Mouse (Mus musculus) neural tube, embryonic 13.5 days (tissue): ENCODE data around the gene Ptma. TPM values are rescaled to one million over a fixed set of nuclear protein-coding genes. Genes with fewer than 3 reads are reported as not detected.
"Not testable (repeated sequence)": the region's sequence is repeated elsewhere in the genome, so short reads cannot be mapped to it uniquely, and the experiment has no call there.

ENCODE experiments used
- ATAC-seq: fragments of 200-750 bp; cut with Nextera tagmentation; 2 replicates; pipeline ENCODE4 v1.8.0; 2017; ENCODE audit warnings: low read depth, mild to moderate bottlenecking, moderate TSS enrichment, moderate library complexity
- H3K27ac ChIP-seq: fragments of 300-500 bp; sonication (generic); replicated peaks from 2 replicates; pipeline ENCODE4 v1.5.1; 2015; ENCODE audit warnings: moderate library complexity, mild to moderate bottlenecking, inconsistent platforms
- H3K27me3 ChIP-seq: fragments of 300-500 bp; sonication (generic); 2 replicates; pipeline ENCODE4 v1.6.1; 2015; ENCODE audit warnings: mild to moderate bottlenecking, inconsistent platforms
- H3K36me3 ChIP-seq: fragments of 300-500 bp; sonication (generic); 2 replicates; pipeline ENCODE4 v1.6.1; 2015; ENCODE audit warnings: mild to moderate bottlenecking, inconsistent platforms
- H3K4me1 ChIP-seq: fragments of 300-500 bp; sonication (generic); replicated peaks from 2 replicates; pipeline ENCODE4 v1.6.1; 2015; ENCODE audit warnings: inconsistent platforms
- H3K4me2 ChIP-seq: fragments of 300-500 bp; sonication (generic); 2 replicates; pipeline ENCODE4 v1.6.1; 2015; ENCODE audit warnings: inconsistent platforms, mild to moderate bottlenecking, moderate library complexity
- H3K4me3 ChIP-seq: fragments of 300-500 bp; sonication (generic); 2 replicates; pipeline ENCODE4 v1.5.1; 2015; ENCODE audit warnings: mild to moderate bottlenecking, inconsistent platforms
- H3K9ac ChIP-seq: fragments of 300-500 bp; sonication (generic); 2 replicates; pipeline ENCODE4 v1.6.1; 2015; ENCODE audit warnings: moderate library complexity, mild to moderate bottlenecking, inconsistent platforms
- H3K9me3 ChIP-seq: fragments of 300-500 bp; sonication (generic); 2 replicates; pipeline ENCODE4 v1.6.1; 2016; ENCODE audit warnings: inconsistent platforms
- WGBS: fragments of 180-500 bp; shearing (Covaris S2); methylation state at CpG from one replicate; pipeline ENCODE4 v1.1.7; 2015; 5-methylcytosine and 5-hydroxymethylcytosine counted together
- polyA plus RNA-seq: library from polyadenylated mRNA; unstranded; fragments of >200 nt; fragmentation: Nextera tagmentation; extraction: Ambion mirVana; gene quantifications from 2 replicates; pipeline ENCODE4 v1.2.1, GENCODE M21; 2015

The Ptma gene
- 2,347 and 2,536 TPM in 2 replicates for polyA plus RNA-seq

DNA sequence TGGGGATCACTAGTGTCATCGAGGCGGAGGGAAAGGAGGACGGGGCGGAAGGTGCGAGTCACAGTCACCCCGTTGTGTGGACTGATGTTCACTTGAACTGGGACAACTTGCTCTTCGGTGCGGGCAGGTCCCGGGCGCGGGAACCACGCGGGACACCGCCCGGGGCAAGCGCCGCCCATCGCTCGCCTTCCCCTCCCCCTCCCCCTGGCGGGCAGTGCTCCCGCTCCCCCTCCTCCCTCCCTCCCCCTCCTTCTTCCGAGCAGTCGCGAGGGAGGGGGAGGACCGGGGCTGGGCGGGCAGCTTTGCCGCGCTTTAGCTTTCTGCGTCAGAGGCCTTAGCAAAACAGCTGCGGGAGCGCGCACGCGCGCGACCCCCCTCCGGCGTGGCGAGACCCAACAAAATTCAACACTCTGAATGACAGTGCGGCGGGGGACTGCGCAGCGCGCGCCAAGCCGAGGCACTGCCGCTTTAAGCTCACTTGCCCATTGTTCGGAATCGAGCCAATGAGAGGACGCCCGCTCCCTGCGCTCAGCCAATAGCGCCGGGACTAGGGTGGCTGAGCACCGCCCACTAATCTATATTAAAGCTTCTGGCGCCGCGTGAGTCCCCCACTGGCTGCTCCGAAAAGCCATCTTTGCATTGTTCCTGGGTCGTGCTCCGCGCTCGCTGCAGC, at the start of gene Ptma:
Ptma (plus strand) TSS at position 611 of the 673 bp plus-strand sequence.
- peaks cover 43% of the 10 kb centered on the region for H3K4me1 ChIP-seq
- H3K27me3 ChIP-seq: no peaks in the 10 kb centered on the region
- WGBS: under 1% methylated on average over 59 of the region's 63 CpGs
- H3K27ac ChIP-seq: peak within 1 kb of the TSS; percentile 100
- peak within 1 kb of the TSS; percentile 92 for H3K4me2 ChIP-seq
- peak within 1 kb of the TSS; percentile 100 for H3K9ac ChIP-seq
- H3K9me3 ChIP-seq: no peaks in the 10 kb centered on the region
- H3K36me3 ChIP-seq: peaks cover 16% of the 10 kb centered on the region
- peak within 1 kb of the TSS; percentile 100 for H3K4me3 ChIP-seq
- ATAC-seq: peak; percentile 95

DNA sequence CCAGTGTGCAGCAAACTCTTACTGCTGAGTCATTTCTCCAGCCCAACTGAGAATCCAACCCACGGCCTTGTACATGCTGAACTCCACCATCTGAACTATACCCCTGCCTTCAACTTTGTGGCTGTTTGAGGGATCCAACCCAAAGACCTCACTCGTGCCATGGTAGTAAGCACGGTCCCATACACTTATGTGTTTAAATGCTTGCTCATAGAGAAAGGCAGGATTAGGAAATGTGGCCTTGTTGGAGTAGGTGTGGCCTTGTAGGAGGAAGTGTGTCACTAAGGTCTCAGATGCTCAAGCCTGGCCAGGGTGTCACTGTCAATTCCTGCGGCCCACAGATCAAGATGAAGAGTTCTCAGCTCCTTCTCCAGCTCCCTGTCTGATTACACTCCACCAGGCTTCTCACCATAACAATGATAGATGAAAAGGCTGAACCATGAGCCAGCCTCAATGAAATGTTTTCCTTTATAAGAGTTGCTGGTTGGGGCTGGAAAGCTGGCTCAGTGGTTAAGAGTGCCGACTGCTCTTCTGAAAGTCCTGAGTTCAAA, 48.7 kb upstream of the Ptma start:
- 92% methylated on average over 5 of the region's 5 CpGs for WGBS
- Histone ChIP-seq H3K4me3 (no peak overlapping the region), H3K4me2 (no peak overlapping the region), H3K4me1 (peaks cover 14% of the 10 kb centered on the region), H3K9me3 (no peaks in the 10 kb centered on the region), H3K36me3 (no peaks in the 10 kb centered on the region), H3K27me3 (no peaks in the 10 kb centered on the region), H3K9ac (no peak overlapping the region), H3K27ac (no peak overlapping the region)
- no peak for ATAC-seq

DNA sequence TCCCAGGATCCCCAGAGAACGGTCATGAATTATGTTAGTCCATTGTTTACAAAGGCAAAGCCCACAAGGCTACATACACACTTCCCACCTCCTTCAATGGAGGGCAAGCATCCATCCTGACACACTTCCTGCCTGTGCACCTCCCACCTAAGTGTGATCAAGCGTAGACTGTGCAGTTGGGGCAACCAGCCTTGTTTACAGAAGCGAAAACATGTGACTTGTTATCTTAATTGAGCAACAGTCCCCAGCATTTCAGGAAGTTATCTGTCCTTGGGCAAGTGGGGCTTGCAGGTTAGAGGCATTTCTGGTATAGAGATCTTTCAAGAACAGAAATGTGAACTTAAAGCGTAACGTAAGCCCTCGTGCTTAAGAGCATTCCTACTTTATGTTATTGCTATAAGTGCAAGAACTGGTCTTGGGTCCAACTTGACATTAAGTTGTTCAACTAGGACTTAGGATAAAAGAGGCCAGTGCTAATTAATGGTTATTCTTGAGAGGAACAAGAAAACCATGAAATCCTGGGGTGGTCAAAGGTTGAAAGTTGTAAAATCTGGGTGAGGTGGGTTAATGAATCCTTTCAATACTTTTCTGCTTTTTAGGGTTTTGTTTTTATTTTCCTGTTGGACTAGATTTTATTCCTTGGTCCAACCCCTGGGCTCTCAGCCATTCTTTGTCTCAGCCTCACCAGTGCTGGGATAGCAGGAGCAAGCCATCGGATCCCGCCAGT, 47.3 kb upstream of the Ptma start:
- Histone ChIP-seq H3K27ac (no peak overlapping the region), H3K4me1 (peaks cover 19% of the 10 kb centered on the region), H3K27me3 (no peaks in the 10 kb centered on the region), H3K36me3 (no peaks in the 10 kb centered on the region), H3K4me2 (no peak overlapping the region), H3K9me3 (no peaks in the 10 kb centered on the region), H3K9ac (no peak overlapping the region), H3K4me3 (no peak overlapping the region)
- ATAC-seq: no peak
- WGBS: 85% methylated on average over 8 of the region's 8 CpGs

GRCm38 (mm10) chr1:86480288-86480687, 46.2 kb upstream of the Ptma start:
- ATAC-seq: no peak
- H3K9ac ChIP-seq: no peak overlapping the region
- WGBS: 83% methylated on average over 6 of the region's 6 CpGs
- H3K9me3 ChIP-seq: no peaks in the 10 kb centered on the region
- H3K36me3 ChIP-seq: no peaks in the 10 kb centered on the region
- H3K4me1 ChIP-seq: peaks cover 19% of the 10 kb centered on the region
- no peak overlapping the region for H3K27ac ChIP-seq
- no peak overlapping the region for H3K4me2 ChIP-seq
- no peaks in the 10 kb centered on the region for H3K27me3 ChIP-seq
- no peak overlapping the region for H3K4me3 ChIP-seq

- Histone ChIP-seq H3K4me1 (peaks cover 19% of the 10 kb centered on the region), H3K9ac (no peak overlapping the region), H3K4me2 (no peak overlapping the region), H3K27me3 (no peaks in the 10 kb centered on the region), H3K9me3 (no peaks in the 10 kb centered on the region), H3K4me3 (no peak overlapping the region), H3K27ac (peak overlapping the region; percentile 86), H3K36me3 (no peaks in the 10 kb centered on the region)
- WGBS: 81% methylated on average over 8 of the region's 8 CpGs
- ATAC-seq: no peak
These were observed 45.6 kb upstream of the Ptma start for GRCm38 (mm10) chr1:86480735-86481447.

DNA sequence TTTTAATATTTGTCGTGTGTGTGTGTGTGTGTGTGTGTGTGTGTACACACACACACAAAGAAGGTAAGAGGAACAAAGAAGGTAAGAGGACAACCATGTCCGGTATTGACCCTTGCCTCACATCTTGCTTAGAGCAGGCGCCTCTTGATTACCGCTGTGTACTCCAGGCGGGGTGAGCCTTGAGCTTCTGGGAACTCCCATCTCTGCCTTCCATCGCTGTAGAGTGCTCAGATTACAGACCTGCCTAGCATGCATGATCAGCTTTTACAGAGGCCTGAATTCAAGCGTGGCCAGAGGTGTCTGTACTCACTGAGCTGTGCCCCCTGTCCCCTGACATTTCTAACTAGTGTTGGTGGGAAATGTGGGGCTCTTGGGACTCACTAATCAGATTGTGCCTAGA, 45.1 kb upstream of the Ptma start:
- WGBS: 58% methylated on average over 7 of the region's 7 CpGs
- ATAC-seq: no peak

DNA sequence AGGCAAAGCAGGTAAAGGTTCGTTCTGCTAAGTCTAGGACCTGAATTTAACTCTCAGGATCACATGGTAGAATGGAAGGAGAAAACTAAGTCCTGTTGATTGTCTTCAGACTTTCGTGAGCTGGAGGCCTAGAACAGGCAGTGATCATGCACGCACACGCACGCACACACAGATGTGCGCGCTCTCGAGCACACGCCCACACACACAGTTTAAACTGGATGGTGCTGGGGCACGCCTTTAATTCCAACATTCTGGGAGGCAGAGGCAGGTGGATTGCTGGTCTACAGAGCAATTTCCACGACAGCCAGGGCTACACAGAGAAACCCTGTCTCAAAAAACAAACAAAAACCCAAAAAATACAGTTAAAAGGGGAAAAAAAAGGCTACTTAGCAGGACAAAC, 44.2 kb upstream of the Ptma start:
- no peak overlapping the region for H3K4me2 ChIP-seq
- no peaks in the 10 kb centered on the region for H3K36me3 ChIP-seq
- H3K4me3 ChIP-seq: no peak overlapping the region
- WGBS: 83% methylated on average over 11 of the region's 11 CpGs
- H3K9me3 ChIP-seq: no peaks in the 10 kb centered on the region
- no peaks in the 10 kb centered on the region for H3K27me3 ChIP-seq
- peaks cover 22% of the 10 kb centered on the region for H3K4me1 ChIP-seq
- no peak for ATAC-seq
- peak overlapping the region; percentile 32; the same call in 1 of the 2 replicates for H3K9ac ChIP-seq
- H3K27ac ChIP-seq: peak overlapping the region; percentile 86

More for the DNA sequence above, 45.1 kb upstream of the Ptma start:
- no peak overlapping the region for H3K4me3 ChIP-seq
- peaks cover 19% of the 10 kb centered on the region for H3K4me1 ChIP-seq
- no peak overlapping the region for H3K9ac ChIP-seq
- no peaks in the 10 kb centered on the region for H3K36me3 ChIP-seq
- no peak overlapping the region for H3K4me2 ChIP-seq
- peak overlapping the region; percentile 86 for H3K27ac ChIP-seq
- no peaks in the 10 kb centered on the region for H3K27me3 ChIP-seq
- H3K9me3 ChIP-seq: no peaks in the 10 kb centered on the region

DNA sequence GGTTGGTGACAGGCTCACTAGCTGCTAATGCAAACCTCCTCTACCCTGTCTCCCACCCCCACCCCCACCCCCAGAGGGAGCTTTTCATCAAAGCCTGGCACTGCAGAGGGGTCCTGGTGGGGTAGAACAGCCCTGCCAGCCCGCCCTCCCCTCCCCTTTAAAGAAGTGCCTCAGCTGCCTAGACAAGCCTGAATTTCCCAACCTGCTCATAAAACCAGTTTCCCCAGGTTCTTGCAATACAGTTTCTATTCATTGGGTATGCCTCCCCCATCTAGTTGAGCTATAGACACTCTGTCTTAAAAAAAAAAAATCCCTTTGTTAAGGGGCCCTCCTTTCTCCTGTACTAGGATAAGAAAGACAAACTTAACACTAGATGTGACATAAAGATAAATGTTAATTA, 43.8 kb upstream of the Ptma start:
- Histone ChIP-seq H3K4me3 (no peak overlapping the region), H3K36me3 (no peaks in the 10 kb centered on the region), H3K27ac (peak overlapping the region; percentile 86), H3K9ac (peak overlapping the region; percentile 32; the same call in 1 of the 2 replicates), H3K4me1 (peaks cover 22% of the 10 kb centered on the region), H3K4me2 (no peak overlapping the region), H3K9me3 (no peaks in the 10 kb centered on the region), H3K27me3 (no peaks in the 10 kb centered on the region)
- ATAC-seq: peak; percentile 32; the same call in 1 of the 2 replicates
- WGBS: 21% methylated on average over 1 of the region's 1 CpGs

DNA sequence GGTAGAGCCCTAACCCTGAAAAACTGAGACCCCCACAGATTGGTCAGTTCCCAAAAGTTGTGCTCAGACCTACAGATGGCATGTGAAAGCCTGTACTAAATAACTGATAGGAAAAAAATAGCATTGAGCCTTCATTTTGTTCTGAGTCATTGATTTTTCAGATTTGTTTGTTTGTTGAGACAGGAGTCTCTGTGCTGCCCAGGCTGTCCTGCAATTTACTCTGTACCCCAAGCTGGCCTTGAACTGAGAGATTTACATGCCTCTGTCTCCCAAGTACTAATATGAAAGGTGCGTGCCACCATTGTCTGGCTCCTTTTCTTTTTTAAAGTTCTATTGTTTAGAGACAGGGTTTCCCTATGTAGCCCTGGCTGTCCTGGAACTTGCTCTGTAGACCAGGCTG, 41.2 kb upstream of the Ptma start:
- Histone ChIP-seq H3K4me3 (no peak overlapping the region), H3K9me3 (no peaks in the 10 kb centered on the region), H3K4me2 (no peak overlapping the region), H3K36me3 (no peaks in the 10 kb centered on the region), H3K9ac (no peak overlapping the region), H3K27me3 (no peaks in the 10 kb centered on the region), H3K27ac (no peak overlapping the region), H3K4me1 (peaks cover 33% of the 10 kb centered on the region)
- 97% methylated on average over 1 of the region's 1 CpGs for WGBS
- ATAC-seq: no peak

GRCm38 (mm10) chr1:86485858-86486257, 40.7 kb upstream of the Ptma start:
- WGBS: 100% methylated on average over 6 of the region's 6 CpGs
- H3K9me3 ChIP-seq, ATAC-seq, H3K9ac ChIP-seq, H3K4me2 ChIP-seq, H3K27me3 ChIP-seq, H3K4me3 ChIP-seq, H3K36me3 ChIP-seq, H3K27ac ChIP-seq: not testable (repeated sequence)
- H3K4me1 ChIP-seq: peaks cover 36% of the 10 kb centered on the region

- Histone ChIP-seq H3K4me2 (peak overlapping the region; percentile 74), H3K4me1 (peaks cover 39% of the 10 kb centered on the region), H3K27ac (peak overlapping the region; percentile 99), H3K9ac (peak overlapping the region; percentile 85), H3K9me3 (no peaks in the 10 kb centered on the region), H3K27me3 (no peaks in the 10 kb centered on the region), H3K36me3 (no peaks in the 10 kb centered on the region), H3K4me3 (peak overlapping the region; percentile 66)
- WGBS: 8% methylated on average over 13 of the region's 13 CpGs
- ATAC-seq: no peak
These were observed 39.7 kb upstream of the Ptma start for GRCm38 (mm10) chr1:86486703-86487294.
